Mouse (Mus musculus): ENCODE data around the gene P2ry12. TPM values are rescaled to one million over a fixed set of nuclear protein-coding genes. Genes with fewer than 3 reads are reported as not detected.

P2ry12 gene
- 1.2 and 1.6 TPM in 2 replicates for polyA plus RNA-seq (2015; fragmentation: Nextera tagmentation; extraction: Ambion mirVana)

DNA sequence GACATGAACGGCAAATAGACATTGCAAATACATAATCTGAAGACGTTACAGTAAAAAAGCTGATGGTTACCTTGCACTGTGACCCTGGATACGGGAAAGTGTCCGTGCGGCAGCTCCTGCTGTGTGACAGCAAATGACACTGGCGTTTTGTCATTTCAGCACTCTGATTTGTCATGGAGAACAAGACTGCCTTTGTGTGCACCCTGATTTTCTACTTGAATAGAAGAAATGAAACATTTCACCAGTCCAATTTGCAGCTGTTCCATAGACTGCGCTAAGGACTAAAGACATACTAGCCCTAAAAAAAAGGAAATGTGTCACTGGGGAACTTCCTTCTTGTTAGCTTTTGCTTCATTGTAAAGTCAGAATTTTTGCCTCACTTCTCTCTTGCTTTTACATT, at the start of gene P2ry12:
P2ry12 (minus strand) TSS at position 168 of the 400 bp plus-strand sequence.
- WGBS = 85% methylated on average over 7 of the region's 7 CpGs
- H3K27ac ChIP-seq = no peak within 1 kb of the TSS
- H3K9me3 ChIP-seq (replicated peaks; ENCODE audit: low read length) = no peaks in the 10 kb centered on the region
- DNase-seq (ENCODE audit: low spot score) = no peak
- no peak within 1 kb of the TSS for H3K9ac ChIP-seq (ENCODE audit: low read depth, low read length)
- no peak within 1 kb of the TSS for H3K4me2 ChIP-seq (ENCODE audit: low read length)
- TF ChIP-seq CTCF (IDR thresholded peaks at IDR 0.05; ENCODE audit: low read depth) = no peak
- H3K4me1 ChIP-seq (replicated peaks; ENCODE audit: insufficient read depth, low read length) = peaks cover 4% of the 10 kb centered on the region; the same call in 1 of the 2 replicates
- no peak within 1 kb of the TSS for H3K4me3 ChIP-seq (replicated peaks; ENCODE audit: low read depth, low read length)
- no peak for ATAC-seq (replicated peaks; ENCODE audit: low FRiP score, low read depth)
- no peaks in the 10 kb centered on the region for H3K36me3 ChIP-seq (ENCODE audit: insufficient read depth, low read length)
- H3K27me3 ChIP-seq (ENCODE audit: insufficient read depth, low read length) = no peaks in the 10 kb centered on the region

GRCm38 (mm10) chr3:59305518-59305917, 42.8 kb upstream of the P2ry12 start:
- Histone ChIP-seq H3K4me3 (replicated peaks; ENCODE audit: low read depth, low read length) (no peak overlapping the region), H3K9ac (ENCODE audit: low read depth, low read length) (no peak overlapping the region), H3K36me3 (ENCODE audit: insufficient read depth, low read length) (no peaks in the 10 kb centered on the region), H3K4me2 (ENCODE audit: low read length) (no peak overlapping the region), H3K27ac (no peak overlapping the region), H3K27me3 (ENCODE audit: insufficient read depth, low read length) (no peaks in the 10 kb centered on the region), H3K9me3 (replicated peaks; ENCODE audit: low read length) (no peaks in the 10 kb centered on the region), H3K4me1 (replicated peaks; ENCODE audit: insufficient read depth, low read length) (no peaks in the 10 kb centered on the region)
- TF ChIP-seq CTCF (IDR thresholded peaks at IDR 0.05; ENCODE audit: low read depth) = no peak
- 95% methylated on average over 2 of the region's 2 CpGs for WGBS
- ATAC-seq (replicated peaks; ENCODE audit: low FRiP score, low read depth) (no peak), DNase-seq (ENCODE audit: low spot score) (no peak)

- WGBS = 93% methylated on average over 5 of the region's 5 CpGs
- Histone ChIP-seq H3K27ac (no peak overlapping the region), H3K4me3 (replicated peaks; ENCODE audit: low read depth, low read length) (no peak overlapping the region), H3K9ac (ENCODE audit: low read depth, low read length) (no peak overlapping the region), H3K4me1 (replicated peaks; ENCODE audit: insufficient read depth, low read length) (no peaks in the 10 kb centered on the region), H3K27me3 (ENCODE audit: insufficient read depth, low read length) (no peaks in the 10 kb centered on the region), H3K36me3 (ENCODE audit: insufficient read depth, low read length) (no peaks in the 10 kb centered on the region), H3K4me2 (ENCODE audit: low read length) (no peak overlapping the region), H3K9me3 (replicated peaks; ENCODE audit: low read length) (no peaks in the 10 kb centered on the region)
- DNase-seq (ENCODE audit: low spot score) = no peak
- TF ChIP-seq CTCF (IDR thresholded peaks at IDR 0.05; ENCODE audit: low read depth) = no peak
- ATAC-seq (replicated peaks; ENCODE audit: low FRiP score, low read depth) = no peak
Measured at GRCm38 (mm10) chr3:59304944-59305343, 42.3 kb upstream of the P2ry12 start.

GRCm38 (mm10) chr3:59297653-59298052, 35.0 kb upstream of the P2ry12 start:
- Histone ChIP-seq H3K9ac (ENCODE audit: low read depth, low read length) (no peak overlapping the region), H3K4me3 (replicated peaks; ENCODE audit: low read depth, low read length) (no peak overlapping the region), H3K4me2 (ENCODE audit: low read length) (no peak overlapping the region), H3K36me3 (ENCODE audit: insufficient read depth, low read length) (no peaks in the 10 kb centered on the region), H3K27ac (no peak overlapping the region), H3K27me3 (ENCODE audit: insufficient read depth, low read length) (no peaks in the 10 kb centered on the region), H3K4me1 (replicated peaks; ENCODE audit: insufficient read depth, low read length) (no peaks in the 10 kb centered on the region), H3K9me3 (replicated peaks; ENCODE audit: low read length) (no peaks in the 10 kb centered on the region)
- DNase-seq (ENCODE audit: low spot score) = no peak
- TF ChIP-seq CTCF (IDR thresholded peaks at IDR 0.05; ENCODE audit: low read depth) = no peak
- ATAC-seq (replicated peaks; ENCODE audit: low FRiP score, low read depth) = no peak
- WGBS = 88% methylated on average over 16 of the region's 16 CpGs

GRCm38 (mm10) chr3:59296563-59297130, 34.0 kb upstream of the P2ry12 start:
- Histone ChIP-seq H3K9me3 (replicated peaks; ENCODE audit: low read length) (no peaks in the 10 kb centered on the region), H3K9ac (ENCODE audit: low read depth, low read length) (no peak overlapping the region), H3K36me3 (ENCODE audit: insufficient read depth, low read length) (no peaks in the 10 kb centered on the region), H3K27ac (no peak overlapping the region), H3K4me2 (ENCODE audit: low read length) (no peak overlapping the region), H3K27me3 (ENCODE audit: insufficient read depth, low read length) (no peaks in the 10 kb centered on the region), H3K4me3 (replicated peaks; ENCODE audit: low read depth, low read length) (no peak overlapping the region), H3K4me1 (replicated peaks; ENCODE audit: insufficient read depth, low read length) (no peaks in the 10 kb centered on the region)
- DNase-seq (ENCODE audit: low spot score) = no peak
- no peak for TF ChIP-seq CTCF (IDR thresholded peaks at IDR 0.05; ENCODE audit: low read depth)
- ATAC-seq (replicated peaks; ENCODE audit: low FRiP score, low read depth) = no peak
- WGBS = 90% methylated on average over 5 of the region's 5 CpGs

DNA sequence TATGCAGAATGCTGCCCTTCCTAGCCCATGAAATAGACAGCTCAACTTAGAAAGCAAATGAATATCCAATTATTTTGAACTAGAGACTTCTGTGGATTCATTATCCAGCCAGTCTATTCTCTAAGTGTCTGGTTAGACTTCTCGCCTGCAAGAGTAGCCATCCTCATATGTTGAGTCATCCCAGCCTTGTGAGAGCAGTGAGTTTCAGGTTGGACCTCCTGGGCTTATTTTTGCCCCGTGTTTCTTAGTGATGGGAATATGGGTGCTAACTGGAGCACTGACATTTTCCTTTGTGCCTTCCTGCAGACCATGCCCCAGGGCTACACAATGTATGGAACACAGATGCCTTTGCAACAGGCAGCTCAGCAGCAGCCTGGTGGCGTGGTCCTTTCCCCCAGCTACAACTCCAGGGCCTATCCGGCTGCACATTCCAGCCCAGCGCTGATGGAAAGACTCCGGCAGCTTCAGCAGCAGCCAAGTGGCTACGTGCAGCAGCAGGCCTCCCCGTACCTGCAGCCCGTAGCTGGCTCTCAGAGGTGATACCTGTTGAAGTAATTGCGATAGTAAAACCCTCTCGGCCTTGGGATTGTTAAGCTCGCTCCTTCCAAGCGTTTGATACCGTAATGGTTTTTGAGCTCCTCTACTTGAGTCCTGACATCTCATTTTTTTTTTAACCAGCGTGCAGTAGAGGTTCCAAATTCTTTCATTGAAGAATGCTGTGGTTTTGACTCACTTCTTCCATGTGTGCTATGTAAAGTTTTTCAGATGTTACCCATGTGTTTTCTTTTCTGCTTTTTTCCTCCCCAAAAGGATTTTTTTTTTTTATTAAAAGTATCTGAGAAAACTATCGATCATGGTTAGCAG, 33.3 kb upstream of the P2ry12 start:
- Histone ChIP-seq H3K27ac (no peak overlapping the region), H3K36me3 (ENCODE audit: insufficient read depth, low read length) (no peaks in the 10 kb centered on the region), H3K4me1 (replicated peaks; ENCODE audit: insufficient read depth, low read length) (no peaks in the 10 kb centered on the region), H3K27me3 (ENCODE audit: insufficient read depth, low read length) (no peaks in the 10 kb centered on the region), H3K9me3 (replicated peaks; ENCODE audit: low read length) (no peaks in the 10 kb centered on the region), H3K9ac (ENCODE audit: low read depth, low read length) (no peak overlapping the region), H3K4me2 (ENCODE audit: low read length) (no peak overlapping the region), H3K4me3 (replicated peaks; ENCODE audit: low read depth, low read length) (no peak overlapping the region)
- TF ChIP-seq CTCF (IDR thresholded peaks at IDR 0.05; ENCODE audit: low read depth) = no peak
- 83% methylated on average over 16 of the region's 16 CpGs for WGBS
- no peak for DNase-seq (ENCODE audit: low spot score)
- no peak for ATAC-seq (replicated peaks; ENCODE audit: low FRiP score, low read depth)
